Mouse (Mus musculus): ENCODE results near the gene Olfr544. TPM values are rescaled to one million over a fixed set of nuclear protein-coding genes. Genes with fewer than 3 reads are reported as not detected.
A peak's percentile ranks its signal among the peaks of the same experiment; 100 is the strongest.
"Not testable (repeated sequence)": the region's sequence is repeated elsewhere in the genome, so short reads cannot be mapped to it uniquely, and the experiment has no call there.

The Olfr544 gene
- total RNA-seq (2022) = not detected

DNA sequence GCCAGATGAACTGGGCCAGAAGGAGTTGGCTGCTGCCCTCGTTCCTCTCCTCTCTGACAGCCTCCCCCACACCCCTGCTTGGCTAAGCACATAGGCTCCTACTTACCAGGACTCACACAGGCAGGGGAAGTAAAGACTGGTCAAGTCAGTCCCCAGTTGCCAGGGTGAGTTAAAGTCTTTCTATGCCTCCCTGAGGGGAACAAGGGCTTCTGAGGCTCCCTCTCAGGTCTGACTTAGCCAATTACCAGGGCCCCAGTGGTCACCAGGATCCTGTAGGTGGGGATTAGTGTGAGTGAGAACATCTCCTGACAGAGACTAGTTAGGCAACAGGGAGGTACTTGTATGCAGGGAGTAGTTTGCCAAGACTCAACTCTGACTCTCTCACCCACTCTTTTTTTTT, at the start of gene Olfr544:
TSS of gene Olfr544 (minus strand) at position 153 of the 400 bp plus-strand sequence.
- no peak for DNase-seq (ENCODE audit: low spot score in 2 of 2)

DNA sequence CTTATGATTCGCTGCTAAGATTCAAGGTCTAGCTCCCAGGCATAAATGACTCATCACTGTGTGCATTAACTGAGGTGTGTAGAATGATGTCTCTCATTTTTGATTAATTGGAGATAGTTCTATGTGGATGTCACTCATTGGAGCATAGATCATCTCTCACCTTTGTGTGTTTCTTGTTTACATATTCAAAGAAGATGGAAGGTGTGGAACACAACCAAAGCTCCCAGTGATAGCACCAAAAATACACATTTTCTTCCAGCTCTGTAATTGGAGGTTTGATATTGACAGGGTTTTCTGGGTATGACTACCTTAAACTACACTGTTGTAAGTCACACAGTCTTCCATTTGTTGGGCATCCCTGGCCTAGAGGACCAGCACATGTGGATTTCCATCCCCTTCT, 46.3 kb upstream of the Olfr544 start, which contains the start of gene Olfr547:
TSS of gene Olfr547 (plus strand) at position 301 of the 400 bp plus-strand sequence.
- no peak for DNase-seq (ENCODE audit: low spot score in 2 of 2)

DNA sequence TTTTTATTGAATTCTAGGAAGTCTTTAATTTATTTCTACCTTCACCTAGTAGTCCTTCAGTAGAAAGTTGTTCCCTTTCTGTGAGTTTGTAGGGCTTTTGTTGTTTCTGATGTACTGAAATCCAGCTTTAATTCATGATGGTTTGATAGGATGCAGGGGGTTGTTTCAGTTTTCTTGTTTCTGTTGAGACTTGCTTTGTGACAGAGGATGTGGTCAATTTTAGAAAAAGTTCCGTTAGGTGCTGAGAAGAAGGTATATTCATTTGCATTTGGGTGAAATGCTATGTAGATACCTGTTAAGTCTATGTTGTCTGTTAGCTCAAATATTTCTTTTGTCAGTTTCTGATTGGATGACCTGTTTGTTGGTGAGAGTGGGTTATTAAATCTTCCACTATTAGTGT, 40.9 kb upstream of the Olfr544 start:
- no peak for DNase-seq (ENCODE audit: low spot score in 2 of 2)

DNA sequence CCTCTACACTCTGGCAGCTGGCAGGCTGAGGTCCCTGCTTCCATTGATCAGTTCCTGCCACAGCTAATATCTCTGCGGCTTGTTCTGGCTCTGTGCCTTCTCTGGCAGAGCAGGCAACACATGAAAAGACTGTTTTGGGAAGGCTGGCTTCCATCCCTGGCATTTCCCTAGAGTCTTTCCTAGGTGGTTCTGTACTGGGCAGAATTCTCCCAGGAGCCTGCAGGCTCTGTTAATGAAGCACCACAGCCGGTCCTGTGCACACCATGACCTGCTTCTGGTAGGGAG, 28.9 kb upstream of the Olfr544 start:
- DNase-seq (ENCODE audit: low spot score in 2 of 2) = no peak

DNA sequence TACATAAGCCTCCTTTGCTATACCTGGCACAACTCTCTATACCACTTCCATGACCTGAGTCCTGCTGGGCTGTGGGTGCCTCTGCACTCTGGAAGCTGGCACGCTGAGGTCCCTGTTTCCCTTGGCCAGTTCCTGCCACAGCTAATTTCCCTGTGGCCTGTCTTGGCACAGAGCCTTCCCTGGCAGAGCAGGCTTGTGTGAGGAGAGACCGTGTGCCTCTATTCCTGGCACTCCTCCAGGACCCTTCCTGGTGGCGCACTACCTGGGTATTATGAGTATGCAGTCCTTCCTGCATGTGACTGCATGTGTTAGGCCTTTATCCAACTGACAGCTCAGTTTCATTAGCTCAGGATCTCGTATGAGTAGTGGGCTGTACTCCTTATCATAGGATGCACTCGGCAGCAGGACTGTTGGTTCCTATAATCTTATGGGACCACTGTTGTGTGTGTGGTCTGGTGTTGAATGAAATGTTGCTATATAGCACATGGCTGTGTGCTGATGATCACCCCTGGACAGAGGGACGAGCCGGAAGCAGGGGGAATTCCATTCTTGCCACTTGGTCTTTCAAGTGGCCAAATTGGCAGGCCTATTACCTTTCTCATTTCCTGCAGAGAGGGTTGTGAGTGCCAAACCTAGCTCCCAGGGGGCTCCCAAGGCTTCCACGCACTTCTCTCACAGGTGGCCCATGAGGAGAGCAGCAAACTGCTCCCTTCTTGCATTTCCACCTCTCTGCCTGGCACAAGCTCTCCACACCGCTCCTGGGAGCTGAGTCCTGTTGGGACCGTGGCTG, 28.3 kb upstream of the Olfr544 start:
- no peak for DNase-seq (ENCODE audit: low spot score in 2 of 2)

DNA sequence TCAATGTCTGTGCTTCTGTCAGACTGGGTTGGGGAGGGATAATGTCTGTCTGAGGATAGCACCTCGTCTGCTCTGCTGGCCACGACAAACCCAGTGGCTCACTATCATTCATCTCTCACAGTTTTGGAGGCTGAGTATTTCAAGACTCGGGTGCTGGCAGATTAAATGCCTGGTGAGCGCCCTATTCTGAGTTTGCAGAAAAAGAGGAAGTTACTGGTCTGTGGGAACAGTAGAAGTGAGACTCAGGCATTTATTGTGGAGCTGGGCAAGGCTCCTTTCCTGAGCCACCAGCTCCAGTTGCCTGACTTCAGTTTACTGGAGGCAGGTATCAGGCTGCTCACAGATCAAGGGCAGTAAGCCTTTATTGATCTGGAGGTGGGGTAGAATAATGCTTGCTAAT, 26.0 kb upstream of the Olfr544 start:
- DNase-seq (ENCODE audit: low spot score in 2 of 2) = no peak

DNA sequence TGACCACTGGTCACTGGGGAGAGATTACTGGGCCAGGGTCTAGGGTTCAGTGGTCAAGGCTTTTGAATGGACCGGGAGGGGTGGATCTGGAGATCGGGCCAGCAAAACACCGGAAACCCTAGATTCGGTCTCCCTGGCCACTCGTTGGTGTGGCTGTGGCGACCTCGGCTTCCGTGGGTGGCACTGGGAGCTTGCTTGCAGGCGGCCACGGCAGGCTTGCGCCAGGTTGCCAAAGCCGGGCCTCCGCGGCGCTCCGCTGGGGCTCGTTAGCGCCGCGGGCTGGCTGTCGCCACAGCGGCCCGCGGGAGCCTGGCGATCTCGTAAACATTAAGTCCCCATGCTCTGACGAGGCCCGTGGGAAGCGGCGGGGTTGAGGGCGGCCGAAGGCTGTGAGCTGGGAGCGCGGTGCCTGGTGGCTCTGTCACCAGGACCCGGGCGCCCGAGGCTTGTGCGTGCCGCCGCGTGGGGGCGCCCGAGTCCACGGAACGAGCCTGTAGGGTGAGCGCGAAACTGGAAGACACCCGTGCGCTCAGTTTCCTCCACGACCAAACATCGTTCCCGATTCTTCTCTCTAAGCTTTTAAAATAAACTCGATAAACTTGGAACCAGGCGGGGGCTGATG, 24.8 kb upstream of the Olfr544 start:
- DNase-seq (ENCODE audit: low spot score in 2 of 2) = peak; percentile 63 to 65

DNA sequence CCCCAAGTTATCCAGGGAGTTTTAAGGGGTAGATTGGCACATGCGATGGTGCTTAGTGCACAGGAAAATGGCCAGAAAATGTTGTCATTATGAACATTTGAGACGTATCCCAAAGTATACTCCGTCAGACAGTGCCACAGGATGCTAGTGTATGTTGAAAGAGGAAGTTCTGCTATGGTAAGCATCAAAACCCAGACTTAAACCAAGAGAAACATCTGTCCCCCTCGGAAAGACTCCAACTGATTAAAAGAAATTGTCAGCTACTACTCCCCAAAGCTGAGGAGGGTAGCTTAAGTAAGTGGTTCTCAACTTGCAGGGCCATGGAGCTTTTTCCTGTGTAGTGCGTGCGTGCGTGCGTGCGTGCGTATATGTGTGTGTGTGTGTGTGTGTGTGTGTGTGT, 23.8 kb upstream of the Olfr544 start:
- DNase-seq (ENCODE audit: low spot score in 2 of 2) = no peak

DNA sequence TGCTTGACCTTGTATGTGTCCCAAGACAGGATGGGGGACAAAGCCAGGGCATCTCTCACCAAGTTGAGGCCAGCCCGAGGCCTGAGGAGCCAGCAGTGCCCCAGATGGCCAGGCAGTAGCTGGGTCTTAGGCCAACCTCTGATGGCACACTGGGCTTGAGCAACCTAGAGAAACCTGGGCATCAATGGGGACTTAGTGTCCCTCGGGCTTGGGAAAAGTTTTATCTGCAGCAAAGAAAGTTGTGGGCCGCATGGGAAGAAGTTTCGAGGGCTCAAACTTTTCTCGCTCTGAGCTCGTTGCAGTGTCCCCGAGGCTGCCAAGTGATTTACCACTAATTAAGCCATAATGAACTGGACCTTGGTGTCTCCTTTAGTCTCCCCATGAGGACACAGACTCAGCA, 21.6 kb upstream of the Olfr544 start:
- no peak for DNase-seq (ENCODE audit: low spot score in 2 of 2)

DNA sequence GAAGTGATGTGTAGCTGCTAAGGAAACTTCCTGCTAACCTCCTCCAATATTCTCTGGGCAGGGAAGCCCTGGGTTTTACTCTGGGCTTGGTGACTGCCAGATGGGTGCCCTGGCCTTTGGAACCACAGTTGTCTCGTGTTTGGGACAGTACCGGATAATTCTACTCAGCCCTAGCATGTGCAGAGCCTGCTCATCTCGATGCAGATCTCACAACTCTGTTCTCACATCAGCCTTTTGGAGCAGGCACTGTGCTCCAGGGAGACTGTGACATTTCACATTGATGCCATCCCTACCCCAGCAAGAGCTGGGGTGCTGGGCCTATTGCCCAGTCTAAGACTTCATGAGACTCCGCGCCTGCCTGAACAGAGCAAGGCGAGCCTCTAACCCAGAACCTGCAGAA, 20.6 kb upstream of the Olfr544 start:
- DNase-seq (ENCODE audit: low spot score in 2 of 2) = no peak

DNA sequence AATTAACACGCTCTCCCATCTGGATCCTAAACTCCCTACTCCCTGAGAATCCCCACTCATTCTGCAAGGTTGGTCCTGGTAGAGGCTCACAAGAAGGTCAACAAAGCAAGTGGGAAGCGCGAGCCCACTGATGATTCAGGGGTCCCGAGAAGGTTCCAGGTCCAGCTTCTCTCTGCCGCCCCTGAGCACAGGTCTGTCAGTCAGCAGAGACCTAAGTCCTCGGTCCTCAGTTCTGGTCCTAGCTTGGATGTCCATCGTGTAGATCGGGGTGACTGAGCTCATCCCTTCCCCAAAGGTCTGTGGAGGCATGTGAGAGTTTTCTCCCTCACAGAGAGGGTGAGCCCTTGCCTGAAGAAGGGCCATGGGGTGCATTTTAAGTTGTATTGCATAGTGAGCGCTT, 20.0 kb upstream of the Olfr544 start:
- DNase-seq (ENCODE audit: low spot score in 2 of 2) = no peak

DNA sequence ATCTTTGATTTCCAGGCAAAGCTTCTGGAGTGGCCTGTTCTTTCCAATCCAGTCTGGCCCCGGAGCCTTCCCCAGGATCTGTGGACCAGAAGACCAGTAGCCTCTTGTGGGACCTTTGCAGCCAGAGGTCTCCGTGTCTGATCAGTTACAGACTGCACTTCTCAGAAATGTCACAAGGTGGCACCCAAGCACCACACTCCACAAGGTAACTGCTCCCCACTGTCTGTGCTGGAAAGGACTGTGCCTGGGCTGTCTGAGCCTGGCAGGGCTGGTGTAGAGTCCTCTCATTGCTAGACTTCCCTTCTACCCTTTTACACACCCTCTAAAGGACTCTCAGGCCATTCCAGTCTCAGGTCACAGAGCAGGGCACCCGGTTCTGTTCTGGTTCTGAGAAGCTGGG, 18.7 kb upstream of the Olfr544 start:
- DNase-seq (ENCODE audit: low spot score in 2 of 2) = peak; percentile 47 to 49

DNA sequence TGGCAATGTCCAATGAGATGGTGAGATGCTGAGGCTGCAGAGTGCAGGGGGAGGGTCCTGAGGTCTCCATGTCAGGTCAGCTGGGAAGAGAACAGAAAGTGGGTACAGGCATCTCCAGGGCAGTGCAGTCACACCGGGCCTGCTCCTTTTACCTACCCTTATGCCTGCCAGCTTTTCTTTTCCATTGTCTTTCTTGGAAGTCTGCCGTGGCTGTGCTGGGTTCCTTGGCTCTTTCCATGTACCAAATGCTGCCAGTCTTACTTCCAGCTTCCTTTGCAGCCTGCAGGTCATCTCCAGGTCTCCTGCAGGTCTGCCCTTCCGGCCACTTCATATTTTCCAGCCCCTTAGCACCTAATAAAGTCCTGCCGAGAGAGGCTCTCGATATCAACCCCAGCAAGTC, 13.9 kb upstream of the Olfr544 start:
- no peak for DNase-seq (ENCODE audit: low spot score in 2 of 2)

DNA sequence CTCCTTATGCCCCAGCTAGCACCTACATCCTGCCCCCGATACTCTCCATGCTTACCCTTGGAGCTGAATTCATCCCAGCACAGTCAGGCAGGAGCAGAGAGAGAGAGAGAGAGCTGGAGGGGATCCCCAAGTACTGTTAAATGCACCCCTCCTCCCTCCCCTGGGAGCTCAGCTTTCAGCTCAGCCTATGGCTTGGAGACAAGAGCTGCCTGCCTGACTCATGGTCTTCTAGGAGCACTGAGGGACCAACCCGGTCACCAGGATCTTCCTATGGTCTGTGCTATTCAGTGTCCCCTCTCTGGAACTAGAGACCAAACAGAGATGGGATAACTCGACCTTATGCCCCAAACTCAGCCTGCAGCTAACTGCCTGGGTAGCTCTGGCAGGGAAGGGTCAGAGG, 11.4 kb upstream of the Olfr544 start, which contains the start of gene Olfr545:
TSS of gene Olfr545 (minus strand) at position 101 of the 400 bp plus-strand sequence.
- DNase-seq (ENCODE audit: low spot score in 2 of 2) = no peak

DNA sequence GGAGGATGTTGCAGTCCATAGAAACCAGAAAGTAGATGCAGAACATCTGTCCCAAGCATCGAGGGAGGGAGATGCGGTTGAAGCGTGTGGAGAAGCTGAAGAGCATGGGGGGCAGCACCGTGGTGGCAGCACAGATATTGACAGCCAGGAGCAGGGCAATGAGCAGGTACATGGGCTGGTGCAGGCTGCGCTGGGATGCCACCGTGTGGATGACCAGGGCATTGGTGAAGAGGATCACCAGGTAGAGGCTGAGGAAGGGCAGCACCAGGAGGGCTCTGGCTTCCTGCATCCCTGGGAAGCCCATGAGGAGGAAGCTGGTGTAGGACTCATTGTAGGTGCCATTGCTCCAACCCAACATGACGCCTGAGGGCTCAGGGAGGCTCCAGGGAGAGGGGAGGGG, 6.3 kb upstream of the Olfr544 start:
- DNase-seq (ENCODE audit: low spot score in 2 of 2) = not testable (repeated sequence)

DNA sequence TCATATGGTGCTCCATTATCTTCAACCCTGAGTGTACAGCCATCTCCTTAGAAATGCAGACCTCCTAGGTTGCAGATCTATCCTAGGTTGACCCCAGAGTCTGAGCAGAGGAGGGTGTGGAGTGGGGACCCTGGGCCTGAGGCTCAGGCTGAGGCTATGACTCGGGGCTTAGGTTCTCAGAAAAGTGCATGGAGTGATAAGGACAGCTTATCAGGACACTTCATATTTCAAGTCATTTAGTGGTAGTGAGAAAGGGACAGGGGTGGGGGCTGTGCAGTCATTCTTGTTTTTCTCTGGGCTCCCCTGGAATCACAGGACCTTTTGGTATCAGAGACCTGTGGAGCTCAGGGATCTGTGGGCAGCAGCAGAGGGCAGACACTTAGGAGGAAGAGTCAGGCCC, 2.0 kb downstream of the Olfr544 start:
- no peak for DNase-seq (ENCODE audit: low spot score in 2 of 2)

DNA sequence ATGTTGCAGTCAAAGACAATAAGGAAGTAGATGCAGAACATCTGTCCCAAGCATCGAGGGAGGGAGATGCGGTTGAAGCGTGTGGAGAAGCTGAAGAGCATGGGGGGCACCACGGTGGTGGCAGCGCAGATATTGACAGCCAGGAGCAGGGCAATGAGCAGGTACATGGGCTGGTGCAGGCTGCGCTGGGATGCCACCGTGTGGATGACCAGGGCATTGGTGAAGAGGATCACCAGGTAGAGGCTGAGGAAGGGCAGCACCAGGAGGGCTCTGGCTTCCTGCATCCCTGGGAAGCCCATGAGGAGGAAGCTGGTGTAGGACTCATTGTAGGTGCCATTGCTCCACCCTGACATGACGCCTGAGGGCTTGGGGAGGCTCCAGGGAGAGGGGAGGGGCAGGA, 3.3 kb downstream of the Olfr544 start:
- not testable (repeated sequence) for DNase-seq (ENCODE audit: low spot score in 2 of 2)

DNA sequence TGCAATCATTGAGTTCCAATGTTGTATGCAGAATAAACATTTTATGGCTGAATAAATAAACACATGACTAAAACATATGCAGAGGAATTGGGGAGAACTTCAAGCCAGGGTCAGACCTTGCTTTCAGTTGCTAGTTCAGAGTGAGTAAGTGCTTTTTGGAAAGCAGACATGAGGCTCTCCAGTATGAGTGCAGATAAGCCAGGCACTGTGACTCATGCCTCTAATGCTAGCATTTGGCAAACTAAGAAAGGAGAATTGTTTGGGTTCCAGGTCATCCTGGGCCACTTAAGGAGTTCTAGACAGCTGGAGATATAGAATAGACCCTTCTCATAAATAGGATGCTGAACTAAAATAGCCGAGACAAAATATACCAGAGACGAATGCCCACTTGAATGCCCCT, 4.4 kb downstream of the Olfr544 start:
- no peak for DNase-seq (ENCODE audit: low spot score in 2 of 2)

DNA sequence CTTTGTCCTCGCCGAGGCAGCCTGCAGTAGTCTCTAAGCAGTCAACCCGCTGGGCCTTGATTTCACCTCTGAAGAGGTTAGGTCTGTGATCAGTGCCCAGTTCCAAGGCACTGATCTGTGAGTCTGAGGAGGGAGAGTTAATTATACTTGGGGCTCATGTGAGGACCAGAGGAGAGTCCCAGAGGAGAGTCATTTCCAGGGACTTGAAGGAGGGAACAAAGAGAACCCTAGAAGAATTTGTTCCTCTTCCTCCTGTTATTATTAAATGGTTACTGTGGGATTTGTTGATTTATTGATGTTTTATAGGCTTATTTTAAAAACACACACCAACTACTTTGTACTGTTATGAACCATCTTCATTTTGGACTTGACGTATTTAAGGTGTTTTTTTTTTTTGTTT, 6.5 kb downstream of the Olfr544 start, which contains the start of gene Olfr543:
TSS of gene Olfr543 (minus strand) at position 101 of the 400 bp plus-strand sequence.
- no peak for DNase-seq (ENCODE audit: low spot score in 2 of 2)

DNA sequence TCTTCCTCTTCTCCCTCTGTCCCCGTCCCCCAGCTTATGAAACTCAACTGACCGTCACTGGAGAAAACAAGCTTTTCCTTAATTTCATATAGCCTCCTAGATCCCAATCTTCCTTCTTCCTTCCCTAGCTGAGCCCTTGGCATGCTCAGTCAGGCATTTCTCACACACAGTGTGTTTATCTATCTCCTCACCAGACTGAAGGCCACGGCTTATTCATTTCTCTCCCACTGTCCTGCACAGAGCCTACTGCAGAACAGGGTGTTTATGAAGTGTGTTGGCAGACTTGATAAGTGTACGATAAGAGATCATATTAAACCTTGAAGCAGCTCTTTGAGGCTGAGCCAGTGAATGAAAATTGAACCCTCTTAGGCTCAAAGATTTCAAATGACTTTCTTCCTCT, 7.3 kb downstream of the Olfr544 start:
- DNase-seq (ENCODE audit: low spot score in 2 of 2) = no peak

DNA sequence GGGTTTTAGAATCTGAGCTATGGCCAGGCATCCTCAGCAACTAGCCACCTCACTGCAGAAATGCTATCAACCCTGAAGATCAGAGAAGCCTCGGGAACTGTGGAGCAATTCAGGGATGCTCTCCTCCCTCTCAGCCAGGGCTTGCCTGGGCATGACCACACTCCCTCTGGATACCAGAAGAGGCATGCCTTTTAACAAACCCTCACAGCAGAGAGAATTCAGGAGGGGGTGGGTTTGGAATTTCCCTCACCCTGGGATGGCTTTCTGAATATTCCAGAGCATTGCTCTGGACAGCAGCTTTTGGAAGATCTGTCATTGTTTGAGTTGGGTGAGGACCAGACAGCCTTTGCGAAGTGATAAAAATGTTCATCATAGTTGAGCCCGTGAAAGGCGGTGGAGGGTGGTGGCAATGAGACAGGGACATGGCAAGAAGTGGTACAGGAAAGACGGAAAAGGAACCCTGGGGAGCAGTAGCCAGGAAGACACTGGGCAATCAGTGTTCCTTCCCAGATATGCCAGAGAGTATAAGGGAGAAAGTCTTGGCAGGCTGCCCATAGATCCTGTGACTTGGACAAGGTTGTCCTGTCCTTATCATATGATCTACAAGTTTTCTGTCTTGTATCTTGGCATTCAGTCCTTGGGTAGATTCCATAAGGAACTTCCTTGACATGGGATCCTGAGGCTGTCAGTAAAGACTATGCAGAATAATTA, 8.6 kb downstream of the Olfr544 start:
- DNase-seq (ENCODE audit: low spot score in 2 of 2) = no peak

DNA sequence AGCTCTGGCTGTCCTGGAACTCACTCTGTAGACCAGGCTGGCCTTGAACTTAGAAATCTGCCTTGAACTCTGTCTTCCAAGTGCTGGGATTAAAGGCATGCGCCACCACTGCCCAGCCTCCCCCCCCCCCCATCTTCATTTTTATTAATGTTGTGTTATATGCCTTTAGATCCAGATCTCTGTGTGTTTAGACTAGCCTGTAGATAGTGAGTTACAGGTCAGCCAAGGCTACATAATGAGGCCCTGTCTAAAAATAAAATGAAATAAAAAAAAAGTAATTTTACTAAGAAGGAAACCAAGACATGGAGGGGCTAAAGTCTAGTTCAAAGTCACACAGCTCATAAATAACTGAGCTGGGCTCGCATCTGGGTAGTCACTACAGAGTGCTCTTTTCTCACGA, 9.2 kb downstream of the Olfr544 start:
- DNase-seq (ENCODE audit: low spot score in 2 of 2) = no peak

DNA sequence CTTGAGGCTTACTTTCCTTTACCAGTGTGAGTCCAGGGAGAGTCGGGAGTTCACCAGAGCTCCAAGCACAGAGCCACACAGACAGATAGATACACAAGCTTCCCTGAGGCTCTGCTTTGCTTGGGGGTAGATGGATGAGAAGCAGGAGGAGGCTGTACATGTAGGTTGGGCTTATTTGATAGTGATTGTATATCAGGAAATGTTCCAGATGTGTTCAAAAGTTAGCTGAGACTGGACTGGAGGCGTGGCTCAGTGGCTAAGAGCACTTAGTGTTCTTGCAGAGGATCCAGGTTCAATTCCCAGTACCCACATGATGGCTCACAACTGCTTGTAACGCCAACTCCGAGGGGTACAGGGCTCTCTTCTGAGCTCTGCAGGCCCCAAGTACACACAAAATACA, 9.7 kb downstream of the Olfr544 start:
- no peak for DNase-seq (ENCODE audit: low spot score in 2 of 2)

All from gastrocnemius, adult 8-10 months (tissue).